Mouse (Mus musculus): ENCODE data around the gene Gpx3.
"Not testable (repeated sequence)": the region's sequence is repeated elsewhere in the genome, so short reads cannot be mapped to it uniquely, and the experiment has no call there.

Gpx3 gene

DNA sequence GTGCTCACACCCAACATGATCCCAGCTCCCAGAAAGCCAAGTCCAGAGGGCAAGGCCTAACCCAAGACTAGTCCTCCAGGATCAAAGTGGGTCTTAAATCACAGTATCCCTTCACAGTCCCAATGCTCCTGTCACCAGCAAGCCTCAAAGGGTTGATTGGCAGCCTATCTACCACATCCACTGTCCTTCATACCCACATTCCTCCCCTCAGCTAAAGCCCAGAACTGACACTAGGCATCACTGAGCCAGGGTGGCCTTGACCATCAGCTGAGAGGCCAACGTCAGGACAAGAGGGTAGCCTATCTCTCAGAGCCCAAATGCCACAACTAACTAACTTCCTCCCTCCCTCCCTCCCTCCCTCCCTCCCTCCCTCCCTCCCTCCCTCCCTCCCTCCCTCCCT is 47.5 kb downstream of the Gpx3 start:
- DNase-seq = no peak

DNA sequence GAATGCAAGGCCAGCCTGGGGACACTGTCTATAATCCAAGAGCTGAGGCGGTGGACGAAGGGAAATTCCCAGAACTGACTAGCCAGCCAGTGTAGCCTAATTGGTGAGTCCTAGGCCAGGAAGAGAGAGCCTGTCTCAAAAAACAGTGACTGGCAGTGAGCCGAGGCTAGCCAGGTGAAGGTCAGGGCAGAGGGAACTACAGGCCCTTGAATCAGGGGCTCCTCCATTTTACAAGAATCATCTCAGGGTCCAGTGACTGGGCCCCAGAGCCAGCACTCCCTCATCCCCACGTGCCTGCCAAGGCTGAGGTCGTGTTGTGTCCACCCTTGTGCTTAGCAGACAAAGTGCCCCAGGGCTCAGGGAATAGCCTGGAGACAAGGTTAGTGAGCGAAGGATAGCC is 48.4 kb downstream of the Gpx3 start:
- no peak for DNase-seq

DNA sequence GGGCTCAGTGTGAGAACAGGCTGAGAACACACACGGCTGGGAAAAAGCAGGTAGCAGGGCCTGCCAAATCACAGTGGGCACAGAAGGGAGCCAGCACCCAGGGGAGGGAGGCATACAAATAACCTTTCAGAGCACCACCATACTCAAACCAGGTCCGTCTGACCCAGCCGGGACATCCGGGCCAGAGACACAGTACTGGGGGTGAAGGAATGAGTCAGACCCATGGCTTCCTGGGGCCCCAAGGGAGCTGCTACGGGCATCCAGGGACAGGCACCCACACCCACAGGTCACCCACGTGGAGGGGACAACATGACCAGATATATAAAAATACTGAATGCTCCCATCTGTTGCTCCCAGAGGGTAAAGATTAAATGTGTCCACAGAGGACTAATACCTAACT is 50.4 kb downstream of the Gpx3 start:
- peak; percentile 58 for DNase-seq

DNA sequence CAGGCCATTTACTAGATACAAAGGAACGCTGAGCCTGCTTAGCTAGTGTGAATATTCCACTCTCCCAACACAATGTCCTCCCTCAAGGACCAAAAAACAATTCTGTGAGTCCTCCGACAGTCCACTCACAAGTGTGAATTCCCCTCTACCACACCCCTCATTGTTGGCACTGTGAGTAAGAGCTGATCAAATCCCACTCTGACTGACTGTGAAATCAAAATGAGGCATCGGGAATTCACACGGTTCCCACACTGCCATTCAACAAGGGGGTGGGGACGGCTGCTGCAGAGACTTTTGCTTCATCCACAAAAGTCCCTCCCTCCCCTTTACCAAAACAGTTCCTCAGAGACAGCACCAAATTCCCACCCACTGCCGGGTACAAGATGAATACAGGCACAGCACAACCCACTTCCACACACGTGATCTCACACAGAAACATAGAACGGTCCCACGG is 51.8 kb downstream of the Gpx3 start:
- no peak for DNase-seq

DNA sequence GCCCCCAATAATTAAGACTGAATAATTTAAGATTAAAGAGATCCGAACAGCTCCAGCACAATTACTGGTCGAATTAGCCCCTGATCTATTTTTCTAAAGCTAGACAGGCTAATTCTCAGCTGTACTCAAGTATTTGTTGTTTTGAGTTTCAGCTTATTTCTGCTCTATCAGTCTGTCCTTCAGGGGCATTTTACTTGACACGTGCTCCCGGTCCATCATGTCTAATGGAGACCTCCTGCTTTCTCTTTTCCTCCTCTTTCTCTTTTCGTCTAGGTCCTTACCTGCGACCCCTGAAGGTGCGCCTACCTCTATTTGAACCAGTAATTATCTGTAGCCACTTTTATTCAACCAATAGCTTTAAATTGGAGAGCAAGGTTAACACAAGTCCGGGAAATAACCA is 52.5 kb downstream of the Gpx3 start:
- no peak for DNase-seq

DNA sequence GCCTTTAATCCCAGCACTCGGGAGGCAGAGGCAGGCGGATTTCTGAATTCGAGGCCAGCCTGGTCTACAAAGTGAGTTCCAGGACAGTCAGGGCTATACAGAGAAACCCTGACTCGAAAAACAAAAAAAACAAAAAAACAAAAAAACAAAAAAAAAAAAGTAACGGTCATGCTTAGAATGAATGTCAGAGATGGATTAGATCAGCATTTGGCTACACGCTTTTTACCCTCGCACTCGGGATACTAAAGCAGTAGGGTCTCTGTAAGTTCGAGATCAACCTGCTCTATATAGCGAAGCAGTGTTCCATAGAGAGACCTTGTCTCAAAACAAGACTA is 53.1 kb downstream of the Gpx3 start:
- not testable (repeated sequence) for DNase-seq

DNA sequence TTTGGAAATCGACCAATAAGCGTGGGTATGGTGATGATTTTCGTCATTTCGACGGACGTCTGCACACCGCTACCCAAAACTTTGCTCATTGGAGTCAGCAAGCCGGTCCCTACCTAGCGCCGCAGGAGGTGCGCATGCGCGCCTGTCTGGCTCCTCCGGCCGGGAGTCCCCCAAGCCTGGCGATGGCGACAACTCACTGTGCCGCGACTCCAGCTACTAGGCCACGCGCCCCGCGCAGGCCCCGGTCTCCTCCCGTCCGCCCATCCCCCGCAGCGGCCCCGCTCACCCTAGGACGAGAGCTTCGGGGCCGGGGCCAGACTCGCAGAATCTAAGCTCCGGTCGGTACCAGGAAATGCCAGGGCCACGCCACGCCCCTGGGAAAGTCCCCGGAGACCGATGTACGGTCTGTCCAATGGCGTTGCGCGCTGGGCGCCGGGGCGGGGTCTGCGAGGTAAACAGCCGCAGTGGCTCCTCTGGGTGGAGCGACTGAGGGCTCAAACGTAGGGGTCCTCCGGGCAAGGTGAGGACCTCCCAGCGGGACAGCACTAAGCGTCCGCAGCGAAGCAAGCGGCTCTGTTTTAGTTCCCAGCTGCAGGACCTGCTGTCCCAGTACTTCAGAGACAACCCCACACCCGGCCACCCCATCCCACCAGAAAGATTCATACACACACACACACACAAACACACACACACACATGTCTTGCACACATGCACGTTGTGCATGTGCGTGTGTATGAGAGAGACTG is 53.7 kb downstream of the Gpx3 start:
- peak; percentile 98 for DNase-seq

DNA sequence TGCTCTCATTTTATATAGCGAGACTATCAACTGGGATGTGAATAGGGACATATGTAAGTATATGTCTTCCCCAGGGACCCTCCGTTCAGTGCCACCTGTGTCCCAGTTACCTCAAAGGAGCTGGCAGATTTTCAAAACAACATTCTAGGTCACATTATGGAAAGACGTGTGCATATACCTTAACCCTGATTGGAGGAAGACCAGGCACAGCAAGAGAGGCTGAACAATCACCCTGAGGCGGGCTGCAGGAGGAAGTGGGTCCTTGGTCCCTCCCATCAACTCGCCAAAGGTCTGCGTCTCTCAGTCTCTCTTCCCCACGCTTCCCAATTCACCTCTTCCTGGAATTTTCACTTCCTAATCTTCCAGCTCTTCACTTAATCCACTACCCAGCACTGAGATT is 54.7 kb downstream of the Gpx3 start:
- no peak for DNase-seq

DNA sequence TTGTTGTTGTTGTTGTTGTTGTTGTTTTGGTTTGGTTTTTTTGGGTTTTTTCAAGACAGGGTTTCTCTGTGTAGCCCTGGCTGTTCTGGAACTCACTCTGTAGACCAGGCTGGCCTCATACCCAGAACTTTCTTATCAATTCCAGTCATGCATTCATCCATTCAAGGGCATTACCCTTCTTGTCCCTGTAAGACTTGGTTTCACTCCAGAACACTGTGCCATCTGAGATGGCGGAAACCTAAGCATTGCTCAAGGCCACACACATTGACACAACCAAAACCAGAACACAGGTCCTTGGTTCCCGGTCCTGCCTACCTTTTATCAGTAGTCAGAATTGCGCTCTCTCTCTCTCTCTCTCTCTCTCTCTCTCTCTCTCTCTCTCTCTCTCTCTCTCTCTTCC is 55.5 kb downstream of the Gpx3 start:
- DNase-seq = not testable (repeated sequence)

DNA sequence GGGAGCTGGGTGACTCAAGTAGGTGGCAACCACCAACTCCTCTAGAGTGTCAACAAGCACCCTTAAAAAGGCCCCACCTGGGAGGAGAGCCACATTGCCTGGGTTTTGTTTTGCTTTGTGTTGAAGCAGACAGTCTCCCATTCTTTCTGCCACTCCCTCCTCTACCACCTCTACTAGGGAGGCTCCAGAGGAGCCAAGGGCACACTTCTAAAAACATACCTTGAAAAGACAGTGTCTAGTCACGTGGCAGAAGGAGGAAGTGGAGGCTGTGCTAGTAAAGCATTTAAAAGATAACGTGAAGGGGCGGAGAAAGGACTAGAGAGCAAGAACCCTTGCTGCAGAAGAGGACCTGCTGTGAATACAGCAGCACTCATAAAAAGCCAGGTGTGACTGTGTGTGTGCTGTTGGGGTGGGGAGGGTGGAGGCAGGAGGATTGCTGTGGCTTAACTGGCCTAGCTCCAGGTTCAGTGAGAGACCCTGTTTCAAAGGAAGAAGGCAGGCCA is 56.4 kb downstream of the Gpx3 start:
- no peak for DNase-seq

Data from cerebellum, adult 9-11 months (tissue).